Mouse (Mus musculus) E14TG2a.4 (cell line): ENCODE data around the gene Gucy1b2.

Experiments used
- CTCF ChIP-seq: conservative IDR thresholded peaks from 2 replicates; pipeline ENCODE4 v1.5.1; 2014; ENCODE audit warnings: low read length
- NANOG ChIP-seq: IDR thresholded peaks from 2 replicates; pipeline ENCODE4 v1.6.1; 2014; ENCODE audit warnings: borderline replicate concordance, low read length, mixed read lengths

GRCm38 (mm10) chr14:62416742-62417134 lies 39.4 kb downstream of the Gucy1b2 start:
- no peak for TF ChIP-seq CTCF
- TF ChIP-seq NANOG, result no peak
